Mouse (Mus musculus): ENCODE results near the gene Irf2. TPM values are rescaled to one million over a fixed set of nuclear protein-coding genes. Genes with fewer than 3 reads are reported as not detected.

Irf2 gene
- polyA plus RNA-seq, 1 experiment from 2014 or later: 6.4 TPM

DNA sequence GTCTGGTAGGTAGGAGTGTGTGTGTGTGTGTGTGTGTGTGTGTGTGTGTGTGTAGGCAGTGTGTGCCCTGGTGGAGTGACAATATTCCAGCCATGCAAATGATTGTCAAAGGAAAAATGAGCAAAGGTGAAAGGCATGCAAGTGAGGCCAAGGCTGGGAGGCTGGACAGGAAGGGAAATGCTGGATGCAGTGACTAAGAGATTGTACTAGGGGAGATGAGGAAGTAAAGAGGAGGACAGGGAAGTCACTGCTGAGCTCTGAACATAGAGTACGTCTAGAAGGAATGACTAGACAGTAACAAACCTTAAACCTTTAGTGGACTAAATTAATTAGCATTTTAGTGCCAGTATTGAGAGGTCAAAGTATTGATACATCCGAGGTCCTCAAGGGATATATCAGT, 53.1 kb downstream of the Irf2 start:
- Histone ChIP-seq H3K4me1 (ENCODE audit: control insufficient read depth, insufficient read depth, low read length) (no peaks in the 10 kb centered on the region), H3K4me3 (replicated peaks; ENCODE audit: low read depth, low read length) (no peak overlapping the region), H3K9me3 (ENCODE audit: control insufficient read depth, low read length) (no peaks in the 10 kb centered on the region), H3K27ac (replicated peaks; ENCODE audit: low read depth, low read length) (no peak overlapping the region), H3K36me3 (ENCODE audit: control insufficient read depth, insufficient read depth, low read length) (no peaks in the 10 kb centered on the region), H3K4me2 (ENCODE audit: low read length) (no peak overlapping the region), H3K9ac (replicated peaks; ENCODE audit: low read length) (no peak overlapping the region), H3K27me3 (ENCODE audit: control insufficient read depth, insufficient read depth, low read length) (no peaks in the 10 kb centered on the region)
- ATAC-seq (ENCODE audit: low FRiP score, low TSS enrichment) (no peak), DNase-seq (no peak)
- 89% methylated on average over 2 of the region's 2 CpGs for WGBS

- Histone ChIP-seq H3K36me3 (ENCODE audit: control insufficient read depth, insufficient read depth, low read length) (no peaks in the 10 kb centered on the region), H3K27ac (replicated peaks; ENCODE audit: low read depth, low read length) (no peak overlapping the region), H3K4me2 (ENCODE audit: low read length) (no peak overlapping the region), H3K9me3 (ENCODE audit: control insufficient read depth, low read length) (no peaks in the 10 kb centered on the region), H3K27me3 (ENCODE audit: control insufficient read depth, insufficient read depth, low read length) (no peaks in the 10 kb centered on the region), H3K4me3 (replicated peaks; ENCODE audit: low read depth, low read length) (no peak overlapping the region), H3K4me1 (ENCODE audit: control insufficient read depth, insufficient read depth, low read length) (no peaks in the 10 kb centered on the region), H3K9ac (replicated peaks; ENCODE audit: low read length) (no peak overlapping the region)
- ATAC-seq (ENCODE audit: low FRiP score, low TSS enrichment): no peak
- no peak for DNase-seq
- WGBS: 96% methylated on average over 14 of the region's 14 CpGs
Observed at GRCm38 (mm10) chr8:46793248-46793647, 53.7 kb downstream of the Irf2 start.

GRCm38 (mm10) chr8:46794317-46794716, 54.8 kb downstream of the Irf2 start:
- DNase-seq: no peak
- no peaks in the 10 kb centered on the region for H3K36me3 ChIP-seq (ENCODE audit: control insufficient read depth, insufficient read depth, low read length)
- WGBS: 68% methylated on average over 5 of the region's 5 CpGs

GRCm38 (mm10) chr8:46799212-46799611, 59.7 kb downstream of the Irf2 start:
- H3K36me3 ChIP-seq (ENCODE audit: control insufficient read depth, insufficient read depth, low read length): no peaks in the 10 kb centered on the region
- H3K27me3 ChIP-seq (ENCODE audit: control insufficient read depth, insufficient read depth, low read length): no peaks in the 10 kb centered on the region
- H3K4me2 ChIP-seq (ENCODE audit: low read length): no peak overlapping the region
- ATAC-seq (ENCODE audit: low FRiP score, low TSS enrichment) (no peak), DNase-seq (no peak)
- no peaks in the 10 kb centered on the region for H3K9me3 ChIP-seq (ENCODE audit: control insufficient read depth, low read length)
- H3K4me3 ChIP-seq (replicated peaks; ENCODE audit: low read depth, low read length): no peak overlapping the region
- H3K9ac ChIP-seq (replicated peaks; ENCODE audit: low read length): no peak overlapping the region
- H3K4me1 ChIP-seq (ENCODE audit: control insufficient read depth, insufficient read depth, low read length): no peaks in the 10 kb centered on the region
- 98% methylated on average over 5 of the region's 5 CpGs for WGBS
- no peak overlapping the region for H3K27ac ChIP-seq (replicated peaks; ENCODE audit: low read depth, low read length)

More at GRCm38 (mm10) chr8:46794317-46794716, 54.8 kb downstream of the Irf2 start:
- H3K4me2 ChIP-seq (ENCODE audit: low read length): no peak overlapping the region
- H3K4me1 ChIP-seq (ENCODE audit: control insufficient read depth, insufficient read depth, low read length): no peaks in the 10 kb centered on the region
- no peaks in the 10 kb centered on the region for H3K27me3 ChIP-seq (ENCODE audit: control insufficient read depth, insufficient read depth, low read length)
- no peaks in the 10 kb centered on the region for H3K9me3 ChIP-seq (ENCODE audit: control insufficient read depth, low read length)
- H3K27ac ChIP-seq (replicated peaks; ENCODE audit: low read depth, low read length): no peak overlapping the region
- H3K4me3 ChIP-seq (replicated peaks; ENCODE audit: low read depth, low read length): no peak overlapping the region
- no peak overlapping the region for H3K9ac ChIP-seq (replicated peaks; ENCODE audit: low read length)
- ATAC-seq (ENCODE audit: low FRiP score, low TSS enrichment): no peak

DNA sequence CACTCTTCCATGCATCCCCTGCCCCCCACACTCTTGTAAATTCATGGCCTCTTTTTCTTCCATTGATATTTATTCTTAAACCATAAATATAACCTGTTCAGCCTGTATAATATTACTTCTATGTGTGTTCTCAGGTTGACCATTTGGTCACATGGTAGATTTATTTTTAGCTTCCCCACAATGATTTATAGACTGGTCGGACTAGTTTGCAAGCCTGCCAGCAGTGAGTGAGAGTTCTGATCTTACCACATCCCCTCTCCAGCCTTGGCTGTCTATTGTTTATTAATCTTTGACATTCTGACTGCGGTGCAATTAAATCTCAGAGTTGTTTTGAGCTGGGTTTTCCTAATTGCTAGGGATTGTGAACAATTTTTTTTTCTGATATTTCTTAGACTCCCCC, 60.2 kb downstream of the Irf2 start:
- Histone ChIP-seq H3K4me2 (ENCODE audit: low read length) (no peak overlapping the region), H3K36me3 (ENCODE audit: control insufficient read depth, insufficient read depth, low read length) (no peaks in the 10 kb centered on the region), H3K9me3 (ENCODE audit: control insufficient read depth, low read length) (no peaks in the 10 kb centered on the region), H3K4me3 (replicated peaks; ENCODE audit: low read depth, low read length) (no peak overlapping the region), H3K9ac (replicated peaks; ENCODE audit: low read length) (no peak overlapping the region), H3K27me3 (ENCODE audit: control insufficient read depth, insufficient read depth, low read length) (no peaks in the 10 kb centered on the region), H3K27ac (replicated peaks; ENCODE audit: low read depth, low read length) (no peak overlapping the region), H3K4me1 (ENCODE audit: control insufficient read depth, insufficient read depth, low read length) (no peaks in the 10 kb centered on the region)
- no peak for DNase-seq
- no peak for ATAC-seq (ENCODE audit: low FRiP score, low TSS enrichment)
- WGBS: 91% methylated on average over 2 of the region's 2 CpGs

GRCm38 (mm10) chr8:46801153-46801684, 61.7 kb downstream of the Irf2 start:
- ATAC-seq (ENCODE audit: low FRiP score, low TSS enrichment) (no peak), DNase-seq (no peak)
- 94% methylated on average over 1 of the region's 1 CpGs for WGBS
- Histone ChIP-seq H3K27ac (replicated peaks; ENCODE audit: low read depth, low read length) (no peak overlapping the region), H3K27me3 (ENCODE audit: control insufficient read depth, insufficient read depth, low read length) (no peaks in the 10 kb centered on the region), H3K9me3 (ENCODE audit: control insufficient read depth, low read length) (peaks cover under 1% of the 10 kb centered on the region; the same call in 1 of the 2 replicates), H3K4me2 (ENCODE audit: low read length) (no peak overlapping the region), H3K4me3 (replicated peaks; ENCODE audit: low read depth, low read length) (no peak overlapping the region), H3K9ac (replicated peaks; ENCODE audit: low read length) (no peak overlapping the region), H3K36me3 (ENCODE audit: control insufficient read depth, insufficient read depth, low read length) (no peaks in the 10 kb centered on the region), H3K4me1 (ENCODE audit: control insufficient read depth, insufficient read depth, low read length) (no peaks in the 10 kb centered on the region)

GRCm38 (mm10) chr8:46802009-46802408, 62.5 kb downstream of the Irf2 start:
- no peaks in the 10 kb centered on the region for H3K4me1 ChIP-seq (ENCODE audit: control insufficient read depth, insufficient read depth, low read length)
- peaks cover 7% of the 10 kb centered on the region for H3K36me3 ChIP-seq (ENCODE audit: control insufficient read depth, insufficient read depth, low read length)
- no peak overlapping the region for H3K4me2 ChIP-seq (ENCODE audit: low read length)
- H3K27ac ChIP-seq (replicated peaks; ENCODE audit: low read depth, low read length): no peak overlapping the region
- DNase-seq (no peak), ATAC-seq (ENCODE audit: low FRiP score, low TSS enrichment) (no peak)
- 97% methylated on average over 2 of the region's 2 CpGs for WGBS
- no peak overlapping the region for H3K9ac ChIP-seq (replicated peaks; ENCODE audit: low read length)
- H3K27me3 ChIP-seq (ENCODE audit: control insufficient read depth, insufficient read depth, low read length): no peaks in the 10 kb centered on the region
- H3K9me3 ChIP-seq (ENCODE audit: control insufficient read depth, low read length): peaks cover 4% of the 10 kb centered on the region; the same call in 1 of the 2 replicates
- H3K4me3 ChIP-seq (replicated peaks; ENCODE audit: low read depth, low read length): no peak overlapping the region

DNA sequence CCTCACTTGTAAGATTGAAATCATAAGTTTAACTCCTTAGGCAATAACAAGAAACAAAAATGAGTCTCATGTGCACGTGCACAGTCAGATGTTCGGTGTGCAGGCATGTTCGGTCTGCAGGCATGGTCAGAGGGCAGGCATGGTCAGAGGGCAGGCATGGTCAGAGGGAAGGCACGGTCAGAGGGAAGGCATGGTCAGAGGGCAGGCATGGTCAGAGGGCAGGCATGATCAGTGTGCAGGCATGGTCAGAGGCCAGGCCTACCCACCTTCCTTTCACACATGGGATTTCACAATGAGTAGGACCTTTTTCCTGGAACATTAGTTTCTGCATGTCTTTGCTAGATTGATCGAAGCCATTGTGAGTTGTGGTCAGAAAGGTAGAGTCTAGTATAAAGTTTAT, 65.2 kb downstream of the Irf2 start:
- H3K9ac ChIP-seq (replicated peaks; ENCODE audit: low read length): no peak overlapping the region
- no peak for DNase-seq
- H3K9me3 ChIP-seq (ENCODE audit: control insufficient read depth, low read length): peaks cover 4% of the 10 kb centered on the region; the same call in 1 of the 2 replicates
- ATAC-seq (ENCODE audit: low FRiP score, low TSS enrichment): no peak
- no peak overlapping the region for H3K4me2 ChIP-seq (ENCODE audit: low read length)
- no peak overlapping the region for H3K27ac ChIP-seq (replicated peaks; ENCODE audit: low read depth, low read length)
- H3K36me3 ChIP-seq (ENCODE audit: control insufficient read depth, insufficient read depth, low read length): peaks cover 19% of the 10 kb centered on the region
- WGBS: 94% methylated on average over 5 of the region's 5 CpGs
- H3K4me1 ChIP-seq (ENCODE audit: control insufficient read depth, insufficient read depth, low read length): no peaks in the 10 kb centered on the region
- H3K27me3 ChIP-seq (ENCODE audit: control insufficient read depth, insufficient read depth, low read length): no peaks in the 10 kb centered on the region
- no peak overlapping the region for H3K4me3 ChIP-seq (replicated peaks; ENCODE audit: low read depth, low read length)

DNA sequence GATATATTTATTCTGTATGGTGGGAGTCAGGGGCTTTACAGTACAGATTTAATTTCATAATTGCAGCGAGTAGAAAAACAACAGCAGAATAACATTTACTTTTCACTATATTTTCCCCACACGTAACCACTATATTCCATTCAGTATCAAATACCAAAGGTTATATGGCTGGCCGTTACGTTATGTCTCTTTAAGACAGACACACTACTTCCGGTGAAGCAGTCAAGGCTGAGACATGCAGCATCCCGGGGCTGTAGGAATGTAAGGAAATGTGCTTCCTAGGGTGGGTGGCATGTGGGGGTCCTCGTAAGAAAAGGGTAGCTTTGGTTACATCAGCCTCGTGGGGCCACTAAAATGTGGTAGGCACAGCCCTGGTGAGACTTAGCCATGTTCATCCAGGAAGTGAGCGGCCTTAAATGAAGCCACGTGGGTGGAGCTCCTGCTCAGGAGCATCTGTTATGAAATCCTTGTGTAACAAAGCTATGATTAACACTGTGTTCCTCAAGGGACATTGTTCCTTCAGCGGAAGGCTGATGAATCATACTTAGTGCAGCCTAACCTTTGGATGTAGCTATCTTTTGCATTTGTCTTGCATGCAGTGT, 71.6 kb downstream of the Irf2 start:
- no peak overlapping the region for H3K4me2 ChIP-seq (ENCODE audit: low read length)
- no peaks in the 10 kb centered on the region for H3K27me3 ChIP-seq (ENCODE audit: control insufficient read depth, insufficient read depth, low read length)
- no peak overlapping the region for H3K27ac ChIP-seq (replicated peaks; ENCODE audit: low read depth, low read length)
- no peak overlapping the region for H3K4me3 ChIP-seq (replicated peaks; ENCODE audit: low read depth, low read length)
- ATAC-seq (ENCODE audit: low FRiP score, low TSS enrichment) (no peak), DNase-seq (no peak)
- H3K4me1 ChIP-seq (ENCODE audit: control insufficient read depth, insufficient read depth, low read length): no peaks in the 10 kb centered on the region
- H3K9me3 ChIP-seq (ENCODE audit: control insufficient read depth, low read length): peaks cover 4% of the 10 kb centered on the region; the same call in 1 of the 2 replicates
- peaks cover 19% of the 10 kb centered on the region for H3K36me3 ChIP-seq (ENCODE audit: control insufficient read depth, insufficient read depth, low read length)
- no peak overlapping the region for H3K9ac ChIP-seq (replicated peaks; ENCODE audit: low read length)
- 87% methylated on average over 11 of the region's 11 CpGs for WGBS

Measured in midbrain, embryonic 14.5 days (tissue).